Mouse (Mus musculus): Measurements from ENCODE around the gene Hemk1.

Gene Hemk1

GRCm38 (mm10) chr9:107344027-107344426 is 5.9 kb upstream of the Hemk1 start:
- in situ Hi-C loops (cut with MboI, MseI): loop anchor here (25.0 kb wide), 1 partner anchor 1718 kb away; the partner anchor contains the start of genes Atrip and Trex1

- in situ Hi-C loops (cut with MboI, MseI): loop anchor here (25.0 kb wide), 1 partner anchor 1719 kb away; the partner anchor contains the start of genes Atrip and Trex1
These were observed 5.2 kb upstream of the Hemk1 start for GRCm38 (mm10) chr9:107343146-107343943.

DNA sequence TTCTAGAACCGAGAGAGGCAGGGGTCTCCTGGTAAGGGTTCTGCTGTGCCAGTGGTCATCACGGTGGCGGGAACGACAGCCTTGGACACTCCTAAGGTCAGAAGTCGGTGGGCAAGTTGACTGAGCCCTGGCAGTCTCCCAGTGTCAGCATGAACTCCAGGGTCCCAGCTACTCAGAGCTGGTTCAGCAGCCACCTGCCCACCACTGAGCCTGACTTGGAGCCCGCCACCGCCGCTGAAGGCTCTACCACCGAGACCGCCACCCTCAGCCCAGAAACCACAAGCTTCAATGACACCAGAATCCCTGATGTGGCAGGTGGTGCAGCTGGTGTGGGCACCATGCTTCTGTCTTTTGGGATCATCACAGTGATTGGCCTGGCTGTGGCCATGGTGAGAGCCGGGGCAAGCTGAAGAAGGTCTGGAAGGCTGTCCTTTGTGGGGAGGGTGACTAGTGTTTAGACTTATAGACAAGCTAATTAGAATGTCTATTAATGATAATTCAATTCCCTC is 4.1 kb upstream of the Hemk1 start:
- in situ Hi-C loops (cut with MboI, MseI): loop anchor here (25.0 kb wide), 1 partner anchor 1720 kb away; the partner anchor contains the start of genes Atrip and Trex1

GRCm38 (mm10) chr9:107340911-107341645 is 2.9 kb upstream of the Hemk1 start:
- in situ Hi-C loops (cut with MboI, MseI): loop anchor here (25.0 kb wide), 1 partner anchor 1721 kb away; the partner anchor contains the start of genes Atrip and Trex1

GRCm38 (mm10) chr9:107340267-107340859 is 2.2 kb upstream of the Hemk1 start, which contains the start of gene 6430571L13Rik:
Gene 6430571L13Rik (plus strand): TSS chr9:107340602.
- in situ Hi-C loops (cut with MboI, MseI): loop anchor here (25.0 kb wide), 1 partner anchor 1722 kb away; the partner anchor contains the start of genes Atrip and Trex1

- in situ Hi-C loops (cut with MboI, MseI): loop anchor here (5.0 to 25.0 kb wide), 2 partner anchors 89 to 1726 kb away; partner anchors contain the start of genes Atrip and Trex1
These were observed 1.8 kb downstream of the Hemk1 start for GRCm38 (mm10) chr9:107336386-107336785.

DNA sequence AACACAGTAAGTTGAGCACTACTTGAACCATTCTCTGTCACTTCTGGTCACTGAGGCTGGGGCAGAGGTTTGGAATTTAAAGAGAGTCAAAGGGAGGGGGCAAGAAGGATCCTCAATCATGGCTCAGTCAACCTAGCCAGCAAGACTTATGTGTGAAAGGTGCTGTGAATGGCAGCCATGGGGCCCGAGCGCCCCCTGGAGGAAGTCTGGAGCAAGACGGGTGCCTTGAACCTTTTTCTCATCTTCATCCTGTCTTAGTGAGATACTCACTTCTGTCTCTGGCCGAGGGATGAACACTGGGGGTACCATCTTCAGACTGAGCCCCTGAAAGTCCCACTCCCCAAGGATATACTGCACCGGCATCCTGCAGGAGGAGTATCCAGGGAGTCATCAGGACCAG is 2.2 kb downstream of the Hemk1 start:
- in situ Hi-C loops (cut with MboI, MseI): loop anchor here (5.0 to 25.0 kb wide), 2 partner anchors 89 to 1726 kb away; partner anchors contain the start of genes Atrip and Trex1

DNA sequence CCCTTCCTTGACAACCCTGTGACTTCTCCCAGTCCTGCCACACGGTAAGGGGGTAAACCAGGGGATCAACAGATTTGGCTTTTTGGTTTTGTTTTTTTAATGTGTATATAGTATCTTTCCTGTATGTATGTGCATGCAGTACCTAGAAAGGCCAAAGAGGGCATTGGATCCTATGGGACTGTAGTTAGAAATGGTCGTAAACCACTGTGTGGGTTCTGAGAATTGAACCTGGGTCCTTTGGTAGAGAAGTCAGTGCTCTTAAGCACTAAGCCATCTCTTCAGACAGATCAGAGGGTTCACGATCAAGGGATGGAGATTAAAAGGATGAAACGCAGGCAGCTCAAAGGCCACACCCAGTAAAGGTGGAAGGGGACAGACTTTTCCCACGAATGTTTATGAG is 3.1 kb downstream of the Hemk1 start:
- in situ Hi-C loops (cut with MboI, MseI): loop anchor here (5.0 to 25.0 kb wide), 2 partner anchors 88 to 1727 kb away; partner anchors contain the start of genes Atrip and Trex1

- in situ Hi-C loops (cut with MboI, MseI): loop anchor here (5.0 to 25.0 kb wide), 2 partner anchors 37 to 1728 kb away; partner anchors contain the start of genes Atrip, Cish and Trex1
These were observed 3.8 kb downstream of the Hemk1 start for GRCm38 (mm10) chr9:107334356-107334755.

DNA sequence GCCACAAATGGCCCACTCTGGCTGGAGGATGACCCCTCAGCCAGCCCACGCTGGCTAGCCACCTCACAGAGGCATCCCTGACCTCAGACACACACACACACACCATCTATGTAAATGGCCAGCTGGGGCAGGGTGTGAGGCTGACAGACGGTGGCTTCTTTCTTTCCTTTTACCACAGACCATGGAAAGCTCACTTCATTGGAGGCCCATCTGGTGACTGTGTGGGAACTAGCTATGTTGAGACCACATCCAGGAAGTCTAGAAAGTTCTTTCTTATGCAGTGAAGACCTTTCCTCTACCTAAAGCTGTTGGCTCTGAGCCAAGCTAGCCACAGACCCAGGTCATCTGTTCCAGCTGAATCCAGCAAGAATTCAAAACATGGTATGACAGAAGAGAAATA is 4.5 kb downstream of the Hemk1 start:
- in situ Hi-C loops (cut with MboI, MseI): loop anchor here (5.0 to 25.0 kb wide), 2 partner anchors 36 to 1729 kb away; partner anchors contain the start of genes Atrip, Cish and Trex1

GRCm38 (mm10) chr9:107330791-107331190 is 7.4 kb downstream of the Hemk1 start:
- in situ Hi-C loops (cut with MboI, MseI): loop anchor here (5.0 to 25.0 kb wide), 2 partner anchors 33 to 1732 kb away; partner anchors contain the start of genes Atrip, Cish and Trex1

GRCm38 (mm10) chr9:107327879-107328620 is 10.1 kb downstream of the Hemk1 start:
- in situ Hi-C loops (cut with MboI, MseI): loop anchor here (25.0 kb wide), 1 partner anchor 1734 kb away; the partner anchor contains the start of genes Atrip and Trex1

GRCm38 (mm10) chr9:107325904-107326303 is 12.2 kb downstream of the Hemk1 start:
- in situ Hi-C loops (cut with MboI, MseI): loop anchor here (25.0 kb wide), 1 partner anchor 1736 kb away; the partner anchor contains the start of genes Atrip and Trex1

- in situ Hi-C loops (cut with MboI, MseI): loop anchor here (25.0 kb wide), 1 partner anchor 1737 kb away; the partner anchor contains the start of genes Atrip and Trex1
These were observed 13.2 kb downstream of the Hemk1 start for GRCm38 (mm10) chr9:107324799-107325561.

DNA sequence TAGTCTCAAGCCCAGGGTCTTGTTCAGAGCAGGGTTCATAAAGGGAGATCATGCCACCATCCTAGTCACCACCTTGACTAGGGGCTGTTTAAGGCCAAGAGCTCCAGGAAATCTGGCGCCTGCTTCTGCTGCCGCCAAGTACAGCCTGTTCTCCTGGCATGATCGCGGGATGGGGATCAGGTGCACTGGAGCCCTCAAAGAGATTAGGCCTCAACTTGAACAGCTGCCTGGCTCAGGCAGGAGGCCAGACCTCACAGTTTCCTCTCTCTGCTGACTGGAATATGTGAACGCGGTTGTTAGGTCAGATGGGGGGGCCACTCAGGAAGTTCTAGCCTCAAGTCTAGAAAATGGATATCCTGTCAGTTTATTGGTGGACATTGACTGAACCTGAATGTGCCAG is 14.6 kb downstream of the Hemk1 start:
- in situ Hi-C loops (cut with MboI, MseI): no loop called here

- in situ Hi-C loops (cut with MboI, MseI): no loop called here
These were observed 15.6 kb downstream of the Hemk1 start for GRCm38 (mm10) chr9:107322461-107323050.

- in situ Hi-C loops (cut with MboI, MseI): no loop called here
These were observed 22.4 kb downstream of the Hemk1 start for GRCm38 (mm10) chr9:107315791-107316190.

DNA sequence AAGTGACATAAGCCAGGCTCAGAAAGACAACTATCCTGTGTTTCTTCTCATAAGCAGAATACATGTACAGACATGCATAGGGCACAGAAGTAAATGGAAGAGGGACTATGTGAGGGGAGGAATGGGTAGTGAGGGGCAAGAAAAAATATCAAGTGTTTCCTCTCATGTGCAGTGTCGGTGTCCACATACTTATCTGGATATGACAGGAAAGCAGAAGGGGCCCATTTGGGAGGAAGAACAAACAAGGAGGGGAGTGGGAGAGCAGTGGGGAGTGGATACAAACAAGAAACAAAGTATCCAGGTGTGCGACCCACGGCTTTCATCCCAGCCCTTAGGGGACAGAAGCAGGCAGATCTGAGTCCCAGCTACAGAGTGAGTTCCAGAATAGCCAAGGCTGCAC is 24.2 kb downstream of the Hemk1 start:
- in situ Hi-C loops (cut with MboI, MseI): no loop called here

Data from T-helper 1 cell (primary cell).